Mouse (Mus musculus) adrenal gland, postnatal 14 days (tissue): ENCODE results near the gene Rbp4. TPM values are rescaled to one million over a fixed set of nuclear protein-coding genes. Genes with fewer than 3 reads are reported as not detected.

Source experiments
- DNase-seq: peaks from one replicate; pipeline ENCODE4 v3.0.0; 2021; ENCODE audit warnings: mixed read lengths
- long read RNA-seq, 2 experiments: library from polyadenylated mRNA; stranded (forward); transcript quantifications; one replicate each; pipeline ENCODE4 v2.0.0; 2021
- total RNA-seq: library from RNA; stranded (reverse); gene quantifications from 2 replicates; pipeline ENCODE4 v1.2.3, GENCODE M21; 2021

Gene Rbp4
- 36.1 and 432 TPM in 2 replicates for total RNA-seq
- long read RNA-seq, experiment 1, transcript Rbp4-202 (6 exons, 937 nt) = major isoform, 51 of 90 reads
- long read RNA-seq, experiment 1, transcript Rbp4-201 (6 exons, 1,161 nt) = minor isoform, 5 of 90 reads
- long read RNA-seq, experiment 1, partial matches to known transcripts = 3 of 90 reads
- long read RNA-seq, experiment 1, other reads (novel, unspliced or antisense) = 31 of 90 reads
- long read RNA-seq, experiment 2, transcript Rbp4-201 (6 exons, 1,161 nt) = minor isoform, 10 of 2,166 reads
- long read RNA-seq, experiment 2, transcript Rbp4-202 (6 exons, 937 nt) = major isoform, 1,246 of 2,166 reads
- long read RNA-seq, experiment 2, partial matches to known transcripts = 78 of 2,166 reads
- long read RNA-seq, experiment 2, other reads (novel, unspliced or antisense) = 832 of 2,166 reads

- DNase-seq = no peak
Measured at GRCm38 (mm10) chr19:38125219-38125610, at the start of gene Rbp4. Gene Rbp4, minus strand, starts transcription at chr19:38125281.

GRCm38 (mm10) chr19:38164633-38165032, 39.6 kb upstream of the Rbp4 start:
- DNase-seq = no peak

GRCm38 (mm10) chr19:38161648-38162354, 36.7 kb upstream of the Rbp4 start:
- no peak for DNase-seq

- no peak for DNase-seq
Measured at GRCm38 (mm10) chr19:38156243-38156642, 31.2 kb upstream of the Rbp4 start.

- no peak for DNase-seq
Measured at GRCm38 (mm10) chr19:38143540-38144271, 18.6 kb upstream of the Rbp4 start.

- DNase-seq = no peak
Measured at GRCm38 (mm10) chr19:38134806-38135205, 9.7 kb upstream of the Rbp4 start.

- no peak for DNase-seq
Measured at GRCm38 (mm10) chr19:38133986-38134385, 8.9 kb upstream of the Rbp4 start.

- DNase-seq = no peak
Measured at GRCm38 (mm10) chr19:38132481-38132880, 7.4 kb upstream of the Rbp4 start, which contains the start of gene Pde6c. Gene Pde6c, plus strand, starts transcription at chr19:38132781.

GRCm38 (mm10) chr19:38126656-38127055, 1.6 kb upstream of the Rbp4 start:
- DNase-seq = no peak

- peak; percentile 50 for DNase-seq
Measured at GRCm38 (mm10) chr19:38124401-38125218, 471 bp downstream of the Rbp4 start.

GRCm38 (mm10) chr19:38123921-38124320, 1.2 kb downstream of the Rbp4 start:
- no peak for DNase-seq

- no peak for DNase-seq
Measured at GRCm38 (mm10) chr19:38120123-38120760, 4.8 kb downstream of the Rbp4 start.

- no peak for DNase-seq
Measured at GRCm38 (mm10) chr19:38114834-38115491, 10.1 kb downstream of the Rbp4 start.

GRCm38 (mm10) chr19:38112575-38112974, 12.5 kb downstream of the Rbp4 start:
- DNase-seq = no peak

GRCm38 (mm10) chr19:38111056-38111455, 14.0 kb downstream of the Rbp4 start:
- no peak for DNase-seq

GRCm38 (mm10) chr19:38109506-38110242, 15.4 kb downstream of the Rbp4 start:
- no peak for DNase-seq

- DNase-seq = no peak
Measured at GRCm38 (mm10) chr19:38107871-38108270, 17.2 kb downstream of the Rbp4 start.

GRCm38 (mm10) chr19:38096858-38097758, 28.0 kb downstream of the Rbp4 start, which contains the start of gene Ffar4:
Gene Ffar4, plus strand, starts transcription at chr19:38097071.
- peak; percentile 77 for DNase-seq

GRCm38 (mm10) chr19:38096231-38096630, 28.9 kb downstream of the Rbp4 start:
- no peak for DNase-seq
